Mouse (Mus musculus) G1E (cell line): ENCODE data around the gene Myh6. TPM values are rescaled to one million over a fixed set of nuclear protein-coding genes. Genes with fewer than 3 reads are reported as not detected.

Experiments used
- ATAC-seq: 2 replicates; pipeline ENCODE4 v1.8.0; 2016; ENCODE audit warnings: mild to moderate bottlenecking; ENCODE audit not compliant: insufficient number of reproducible peaks, poor library complexity, low FRiP score, severe bottlenecking; ENCODE audit errors: extremely low read depth
- DNase-seq: peaks from one replicate; pipeline ENCODE4 v3.0.0; 2012; ENCODE audit warnings: low spot score
- H3K27me3 ChIP-seq: 2 replicates; pipeline ENCODE4 v1.6.1; 2012; ENCODE audit warnings: mild to moderate bottlenecking, low read length, inconsistent platforms; ENCODE audit not compliant: insufficient read depth
- H3K36me3 ChIP-seq: replicated peaks from 2 replicates; pipeline ENCODE3; 2012; ENCODE audit warnings: mild to moderate bottlenecking, inconsistent platforms
- H3K4me1 ChIP-seq: 2 replicates; pipeline ENCODE4 v1.6.1; 2012; ENCODE audit warnings: low read depth, low read length, inconsistent platforms, mixed read lengths; ENCODE audit not compliant: insufficient read depth
- H3K4me3 ChIP-seq: 2 replicates; pipeline ENCODE4 v1.5.1; 2012; ENCODE audit warnings: low read depth, mild to moderate bottlenecking, inconsistent platforms, low read length, moderate library complexity, mixed read lengths
- H3K9me3 ChIP-seq: replicated peaks from 2 replicates; pipeline ENCODE4 v1.6.1; 2012; ENCODE audit warnings: inconsistent platforms
- CTCF ChIP-seq: IDR thresholded peaks from 2 replicates; pipeline ENCODE4 v1.5.1; 2012; ENCODE audit warnings: low read depth, low read length, inconsistent platforms, mixed read lengths
- GATA1 ChIP-seq: IDR thresholded peaks from 2 replicates; pipeline ENCODE4 v1.6.1; 2012; ENCODE audit warnings: borderline replicate concordance, low read length, inconsistent platforms, mixed read lengths
- GATA2 ChIP-seq: IDR thresholded peaks from 2 replicates; pipeline ENCODE4 v1.6.1; 2012; ENCODE audit warnings: low read depth, low read length, inconsistent platforms, borderline replicate concordance
- POLR2AphosphoS5 ChIP-seq: IDR thresholded peaks from 2 replicates; pipeline ENCODE4 v1.6.1; 2012; ENCODE audit warnings: low read depth, low read length, inconsistent platforms; ENCODE audit not compliant: insufficient replicate concordance
- TAL1 ChIP-seq: conservative IDR thresholded peaks from 2 replicates; pipeline ENCODE4 v1.6.1; 2012; ENCODE audit warnings: low read depth, low read length, inconsistent platforms, mixed read lengths
- polyA plus RNA-seq: library from polyadenylated mRNA; stranded (reverse); fragments of >175 nt; gene quantifications from 2 replicates; pipeline ENCODE4 v1.2.3, GENCODE M21; 2012
- total RNA-seq, 2 experiments: library from RNA; stranded (forward) in 1 of 2; stranded (reverse) in 1 of 2; fragments of 200-1000 nt in 1 of 2; fragments of >200 nt in 1 of 2; fragmentation: Nextera tagmentation in 1 of 2; gene quantifications; 2 replicates each; pipeline ENCODE4 v1.2.3; 2014 to 2017

Gene Myh6
- total and polyA plus RNA-seq, 3 experiments = 0.18 to 0.38 TPM; not detected in 1

GRCm38 (mm10) chr14:54958503-54958902 is 8.2 kb downstream of the Myh6 start:
- Histone ChIP-seq H3K27me3 (peaks cover 20% of the 10 kb centered on the region), H3K36me3 (no peaks in the 10 kb centered on the region), H3K9me3 (no peaks in the 10 kb centered on the region), H3K4me3 (no peak overlapping the region), H3K4me1 (no peaks in the 10 kb centered on the region)
- DNase-seq (no peak), ATAC-seq (no peak)
- TF ChIP-seq GATA2 = no peak
- no peak for TF ChIP-seq GATA1
- no peak for TF ChIP-seq CTCF

GRCm38 (mm10) chr14:54956533-54956932 is 10.2 kb downstream of the Myh6 start:
- no peak for ATAC-seq
- DNase-seq = no peak
- peaks cover 15% of the 10 kb centered on the region for H3K27me3 ChIP-seq
- no peaks in the 10 kb centered on the region for H3K4me1 ChIP-seq
- H3K36me3 ChIP-seq = no peaks in the 10 kb centered on the region
- no peaks in the 10 kb centered on the region for H3K9me3 ChIP-seq
- no peak for TF ChIP-seq TAL1
- no peak for TF ChIP-seq GATA2
- TF ChIP-seq POLR2AphosphoS5 = no peak
- TF ChIP-seq CTCF = no peak
- no peak for TF ChIP-seq GATA1
- no peak overlapping the region for H3K4me3 ChIP-seq

GRCm38 (mm10) chr14:54955481-54955880 is 11.2 kb downstream of the Myh6 start:
- ATAC-seq = no peak
- H3K9me3 ChIP-seq = no peaks in the 10 kb centered on the region
- no peak overlapping the region for H3K4me3 ChIP-seq
- H3K36me3 ChIP-seq = no peaks in the 10 kb centered on the region
- TF ChIP-seq CTCF (no peak), GATA2 (no peak), POLR2AphosphoS5 (no peak), TAL1 (no peak), GATA1 (no peak)
- no peaks in the 10 kb centered on the region for H3K4me1 ChIP-seq
- DNase-seq = no peak
- H3K27me3 ChIP-seq = peaks cover 10% of the 10 kb centered on the region

- Histone ChIP-seq H3K4me3 (no peak overlapping the region), H3K36me3 (no peaks in the 10 kb centered on the region), H3K9me3 (no peaks in the 10 kb centered on the region), H3K4me1 (no peaks in the 10 kb centered on the region), H3K27me3 (peaks cover 14% of the 10 kb centered on the region)
- TF ChIP-seq TAL1 = no peak
- no peak for TF ChIP-seq GATA2
- no peak for TF ChIP-seq POLR2AphosphoS5
- ATAC-seq (no peak), DNase-seq (no peak)
These were observed 12.3 kb downstream of the Myh6 start for GRCm38 (mm10) chr14:54954474-54954873.

GRCm38 (mm10) chr14:54953664-54954206 is 13.0 kb downstream of the Myh6 start:
- TF ChIP-seq CTCF (no peak), GATA2 (no peak), POLR2AphosphoS5 (no peak), TAL1 (no peak), GATA1 (no peak)
- peaks cover 14% of the 10 kb centered on the region for H3K27me3 ChIP-seq
- H3K4me1 ChIP-seq = no peaks in the 10 kb centered on the region
- H3K4me3 ChIP-seq = no peak overlapping the region
- H3K9me3 ChIP-seq = no peaks in the 10 kb centered on the region
- H3K36me3 ChIP-seq = no peaks in the 10 kb centered on the region
- DNase-seq (no peak), ATAC-seq (no peak)

- Histone ChIP-seq H3K4me1 (no peaks in the 10 kb centered on the region), H3K27me3 (peaks cover 16% of the 10 kb centered on the region), H3K9me3 (no peaks in the 10 kb centered on the region), H3K4me3 (no peak overlapping the region), H3K36me3 (no peaks in the 10 kb centered on the region)
- ATAC-seq = no peak
- TF ChIP-seq POLR2AphosphoS5 = no peak
- TF ChIP-seq GATA1 = no peak
- no peak for TF ChIP-seq TAL1
- TF ChIP-seq GATA2 = no peak
- TF ChIP-seq CTCF = no peak
- DNase-seq = no peak
These were observed 15.1 kb downstream of the Myh6 start for GRCm38 (mm10) chr14:54951587-54951986.

GRCm38 (mm10) chr14:54950493-54950892 is 16.2 kb downstream of the Myh6 start:
- Histone ChIP-seq H3K36me3 (no peaks in the 10 kb centered on the region), H3K27me3 (peaks cover 21% of the 10 kb centered on the region), H3K4me3 (no peak overlapping the region), H3K9me3 (no peaks in the 10 kb centered on the region), H3K4me1 (no peaks in the 10 kb centered on the region)
- DNase-seq (no peak), ATAC-seq (no peak)
- TF ChIP-seq CTCF = no peak
- no peak for TF ChIP-seq POLR2AphosphoS5
- TF ChIP-seq GATA1 = no peak
- no peak for TF ChIP-seq GATA2
- TF ChIP-seq TAL1 = no peak
